Mouse (Mus musculus): ENCODE measurements around the gene Plxna2. TPM values are rescaled to one million over a fixed set of nuclear protein-coding genes. Genes with fewer than 3 reads are reported as not detected.
A peak's percentile ranks its signal among the peaks of the same experiment; 100 is the strongest.

Gene Plxna2
- polyA plus RNA-seq, 1 experiment from 2014 or later = 26.4 TPM

DNA sequence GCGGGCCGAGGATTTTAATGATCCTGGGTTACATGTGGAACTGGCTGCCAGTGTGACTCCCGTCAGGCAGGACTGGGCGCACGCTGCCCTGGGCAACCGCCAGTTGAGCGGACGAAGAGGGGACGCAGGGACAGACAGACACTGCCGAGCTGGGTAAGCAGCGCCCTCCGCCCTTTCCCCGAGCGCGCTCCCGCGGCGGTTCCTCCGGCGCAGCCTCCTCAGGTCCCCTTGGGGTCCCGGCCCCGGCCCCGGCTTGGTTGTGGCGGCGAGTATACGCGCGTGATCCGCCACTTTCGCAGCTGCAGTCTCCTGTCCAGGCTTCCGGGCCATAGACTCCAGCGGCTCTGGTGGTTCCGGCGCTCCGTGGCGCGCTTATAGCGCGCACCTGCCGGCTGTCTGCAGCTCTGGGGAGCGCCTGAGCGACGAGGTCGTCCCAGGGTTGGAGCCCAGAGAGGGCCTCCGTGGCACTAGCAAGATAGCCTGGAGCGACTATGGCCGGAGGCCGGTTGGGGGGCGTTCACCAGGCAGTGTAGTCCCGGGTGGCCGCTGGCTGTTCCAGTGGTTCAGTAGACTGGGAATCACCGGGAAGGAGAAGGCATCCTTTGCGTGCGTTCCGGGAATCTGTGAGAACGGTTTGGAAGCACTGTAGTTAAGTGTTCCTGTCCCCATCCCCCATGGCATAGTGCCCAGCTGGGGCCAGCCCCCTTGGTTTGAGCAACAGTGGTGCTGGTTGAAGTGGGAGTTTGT, 2.4 kb downstream of the Plxna2 start:
- WGBS = under 1% methylated on average over 56 of the region's 56 CpGs
- Histone ChIP-seq H3K9ac (ENCODE audit: low read length) (peak overlapping the region; percentile 86), H3K27ac (ENCODE audit: low read depth, low read length) (peak overlapping the region; percentile 77), H3K9me3 (ENCODE audit: control insufficient read depth, low read length) (no peaks in the 10 kb centered on the region), H3K4me2 (ENCODE audit: low read depth) (peak overlapping the region; percentile 74), H3K4me1 (ENCODE audit: control insufficient read depth, insufficient read depth, low read length) (peaks cover 35% of the 10 kb centered on the region), H3K27me3 (ENCODE audit: control insufficient read depth, insufficient read depth, low read length) (no peaks in the 10 kb centered on the region), H3K4me3 (ENCODE audit: low read depth, low read length) (peak overlapping the region; percentile 86), H3K36me3 (ENCODE audit: control insufficient read depth, insufficient read depth, low read length) (no peaks in the 10 kb centered on the region)
- DNase-seq (ENCODE audit: low spot score) (peak; percentile 56), ATAC-seq (ENCODE audit: insufficient read depth, low FRiP score, low TSS enrichment) (peak; percentile 49)

- peaks cover 45% of the 10 kb centered on the region for H3K4me1 ChIP-seq (ENCODE audit: control insufficient read depth, insufficient read depth, low read length)
- peak overlapping the region; percentile 74 for H3K4me2 ChIP-seq (ENCODE audit: low read depth)
- no peak for ATAC-seq (ENCODE audit: insufficient read depth, low FRiP score, low TSS enrichment)
- 28% methylated on average over 3 of the region's 3 CpGs for WGBS
- H3K9ac ChIP-seq (ENCODE audit: low read length) = peak overlapping the region; percentile 44; the same call in 1 of the 2 replicates
- DNase-seq (ENCODE audit: low spot score) = no peak
- H3K27me3 ChIP-seq (ENCODE audit: control insufficient read depth, insufficient read depth, low read length) = no peaks in the 10 kb centered on the region
- no peak overlapping the region for H3K27ac ChIP-seq (ENCODE audit: low read depth, low read length)
- no peaks in the 10 kb centered on the region for H3K36me3 ChIP-seq (ENCODE audit: control insufficient read depth, insufficient read depth, low read length)
- H3K9me3 ChIP-seq (ENCODE audit: control insufficient read depth, low read length) = no peaks in the 10 kb centered on the region
- H3K4me3 ChIP-seq (ENCODE audit: low read depth, low read length) = peak overlapping the region; percentile 86
Observed at GRCm38 (mm10) chr1:194622174-194622573, 4.2 kb downstream of the Plxna2 start.

DNA sequence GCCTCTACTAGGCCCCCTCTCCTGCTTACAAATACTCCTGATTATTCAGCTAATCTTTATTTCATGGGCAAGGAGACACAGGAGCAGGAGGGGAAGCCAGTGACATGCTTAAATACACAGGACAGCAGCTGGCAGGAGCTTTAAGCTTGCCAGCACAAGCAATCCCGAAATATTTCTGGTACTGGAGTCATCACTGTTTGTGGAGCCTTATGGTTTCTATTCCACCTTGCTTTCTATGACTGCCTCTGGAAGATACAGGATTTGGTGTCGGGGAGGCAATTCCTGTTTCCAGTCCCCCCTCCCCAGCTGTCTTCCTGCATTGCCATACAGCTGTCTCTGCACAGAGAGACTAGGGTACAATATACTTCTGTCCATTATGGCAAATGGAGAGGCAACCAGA, 4.7 kb downstream of the Plxna2 start:
- DNase-seq (ENCODE audit: low spot score) (peak; percentile 37), ATAC-seq (ENCODE audit: insufficient read depth, low FRiP score, low TSS enrichment) (no peak)
- peak overlapping the region; percentile 74 for H3K4me2 ChIP-seq (ENCODE audit: low read depth)
- H3K9ac ChIP-seq (ENCODE audit: low read length) = peak overlapping the region; percentile 44
- 0 out of 2 replicates have a peak overlapping the region, but pooled peaks have one; percentile 20 for H3K27ac ChIP-seq (ENCODE audit: low read depth, low read length)
- no peaks in the 10 kb centered on the region for H3K27me3 ChIP-seq (ENCODE audit: control insufficient read depth, insufficient read depth, low read length)
- H3K9me3 ChIP-seq (ENCODE audit: control insufficient read depth, low read length) = no peaks in the 10 kb centered on the region
- no peaks in the 10 kb centered on the region for H3K36me3 ChIP-seq (ENCODE audit: control insufficient read depth, insufficient read depth, low read length)
- peaks cover 50% of the 10 kb centered on the region for H3K4me1 ChIP-seq (ENCODE audit: control insufficient read depth, insufficient read depth, low read length)
- 49% methylated on average over 2 of the region's 2 CpGs for WGBS
- H3K4me3 ChIP-seq (ENCODE audit: low read depth, low read length) = peak overlapping the region; percentile 86

GRCm38 (mm10) chr1:194623641-194624040, 5.6 kb downstream of the Plxna2 start:
- 57% methylated on average over 3 of the region's 3 CpGs for WGBS
- Histone ChIP-seq H3K9me3 (ENCODE audit: control insufficient read depth, low read length) (no peaks in the 10 kb centered on the region), H3K4me1 (ENCODE audit: control insufficient read depth, insufficient read depth, low read length) (peaks cover 57% of the 10 kb centered on the region), H3K4me2 (ENCODE audit: low read depth) (peak overlapping the region; percentile 74), H3K9ac (ENCODE audit: low read length) (no peak overlapping the region), H3K27me3 (ENCODE audit: control insufficient read depth, insufficient read depth, low read length) (no peaks in the 10 kb centered on the region), H3K27ac (ENCODE audit: low read depth, low read length) (no peak overlapping the region), H3K36me3 (ENCODE audit: control insufficient read depth, insufficient read depth, low read length) (no peaks in the 10 kb centered on the region), H3K4me3 (ENCODE audit: low read depth, low read length) (peak overlapping the region; percentile 17)
- DNase-seq (ENCODE audit: low spot score) = no peak
- no peak for ATAC-seq (ENCODE audit: insufficient read depth, low FRiP score, low TSS enrichment)

DNA sequence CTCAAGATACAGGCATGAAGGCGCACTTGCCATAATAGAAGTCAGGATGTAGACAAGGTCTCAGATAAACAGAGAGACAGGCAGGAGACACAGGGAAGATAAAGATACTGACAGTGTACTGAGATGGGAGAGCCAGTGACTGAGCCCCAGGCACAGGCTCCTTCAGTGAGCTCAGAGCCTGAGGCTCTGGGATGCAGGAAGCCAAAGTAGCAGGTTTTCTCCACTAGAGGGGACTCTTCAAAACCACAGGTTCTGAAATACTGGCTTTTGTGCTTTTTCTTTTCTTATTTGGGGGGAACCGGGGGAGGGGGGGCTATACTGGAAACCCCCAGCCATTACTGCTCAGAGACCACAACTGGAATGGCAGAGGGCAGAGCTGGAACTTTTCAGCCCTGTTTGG, 6.4 kb downstream of the Plxna2 start:
- 63% methylated on average over 2 of the region's 2 CpGs for WGBS
- Histone ChIP-seq H3K36me3 (ENCODE audit: control insufficient read depth, insufficient read depth, low read length) (no peaks in the 10 kb centered on the region), H3K27ac (ENCODE audit: low read depth, low read length) (no peak overlapping the region), H3K4me3 (ENCODE audit: low read depth, low read length) (0 out of 2 replicates have a peak overlapping the region, but pooled peaks have one; percentile 17), H3K4me1 (ENCODE audit: control insufficient read depth, insufficient read depth, low read length) (peaks cover 63% of the 10 kb centered on the region), H3K27me3 (ENCODE audit: control insufficient read depth, insufficient read depth, low read length) (no peaks in the 10 kb centered on the region), H3K4me2 (ENCODE audit: low read depth) (peak overlapping the region; percentile 74), H3K9me3 (ENCODE audit: control insufficient read depth, low read length) (no peaks in the 10 kb centered on the region), H3K9ac (ENCODE audit: low read length) (no peak overlapping the region)
- ATAC-seq (ENCODE audit: insufficient read depth, low FRiP score, low TSS enrichment) = no peak
- DNase-seq (ENCODE audit: low spot score) = peak; percentile 37

DNA sequence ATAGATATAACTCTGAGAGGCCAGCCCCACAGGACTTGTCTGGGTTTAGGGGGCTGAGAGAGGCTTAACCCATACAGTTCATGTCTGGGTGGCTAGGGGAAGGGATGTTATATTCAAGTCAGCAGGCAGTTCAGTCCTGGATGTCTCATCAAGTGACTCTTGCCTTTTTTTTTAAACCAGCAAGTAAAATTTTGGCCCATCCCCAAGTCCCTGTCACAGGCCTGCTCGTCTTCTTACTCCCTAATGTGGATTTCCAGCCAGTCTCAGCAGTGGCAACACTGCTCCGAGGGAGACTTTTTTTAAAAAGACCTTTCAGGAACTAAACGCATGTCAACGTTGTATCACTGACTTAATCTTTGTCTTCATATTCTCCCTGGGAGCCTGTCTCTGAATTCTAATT, 7.0 kb downstream of the Plxna2 start:
- ATAC-seq (ENCODE audit: insufficient read depth, low FRiP score, low TSS enrichment) (no peak), DNase-seq (ENCODE audit: low spot score) (no peak)
- Histone ChIP-seq H3K4me3 (ENCODE audit: low read depth, low read length) (no peak overlapping the region), H3K27ac (ENCODE audit: low read depth, low read length) (no peak overlapping the region), H3K4me2 (ENCODE audit: low read depth) (peak overlapping the region; percentile 24; the same call in 1 of the 2 replicates), H3K27me3 (ENCODE audit: control insufficient read depth, insufficient read depth, low read length) (no peaks in the 10 kb centered on the region), H3K4me1 (ENCODE audit: control insufficient read depth, insufficient read depth, low read length) (peaks cover 69% of the 10 kb centered on the region), H3K9me3 (ENCODE audit: control insufficient read depth, low read length) (no peaks in the 10 kb centered on the region), H3K36me3 (ENCODE audit: control insufficient read depth, insufficient read depth, low read length) (no peaks in the 10 kb centered on the region), H3K9ac (ENCODE audit: low read length) (no peak overlapping the region)
- WGBS = 64% methylated on average over 4 of the region's 4 CpGs

- no peak for ATAC-seq (ENCODE audit: insufficient read depth, low FRiP score, low TSS enrichment)
- H3K27me3 ChIP-seq (ENCODE audit: control insufficient read depth, insufficient read depth, low read length) = no peaks in the 10 kb centered on the region
- H3K9ac ChIP-seq (ENCODE audit: low read length) = no peak overlapping the region
- no peaks in the 10 kb centered on the region for H3K36me3 ChIP-seq (ENCODE audit: control insufficient read depth, insufficient read depth, low read length)
- no peak overlapping the region for H3K27ac ChIP-seq (ENCODE audit: low read depth, low read length)
- DNase-seq (ENCODE audit: low spot score) = no peak
- H3K4me1 ChIP-seq (ENCODE audit: control insufficient read depth, insufficient read depth, low read length) = peaks cover 74% of the 10 kb centered on the region
- H3K4me3 ChIP-seq (ENCODE audit: low read depth, low read length) = no peak overlapping the region
- WGBS = 94% methylated on average over 2 of the region's 2 CpGs
- no peaks in the 10 kb centered on the region for H3K9me3 ChIP-seq (ENCODE audit: control insufficient read depth, low read length)
- no peak overlapping the region for H3K4me2 ChIP-seq (ENCODE audit: low read depth)
Observed at GRCm38 (mm10) chr1:194626109-194626508, 8.1 kb downstream of the Plxna2 start.

DNA sequence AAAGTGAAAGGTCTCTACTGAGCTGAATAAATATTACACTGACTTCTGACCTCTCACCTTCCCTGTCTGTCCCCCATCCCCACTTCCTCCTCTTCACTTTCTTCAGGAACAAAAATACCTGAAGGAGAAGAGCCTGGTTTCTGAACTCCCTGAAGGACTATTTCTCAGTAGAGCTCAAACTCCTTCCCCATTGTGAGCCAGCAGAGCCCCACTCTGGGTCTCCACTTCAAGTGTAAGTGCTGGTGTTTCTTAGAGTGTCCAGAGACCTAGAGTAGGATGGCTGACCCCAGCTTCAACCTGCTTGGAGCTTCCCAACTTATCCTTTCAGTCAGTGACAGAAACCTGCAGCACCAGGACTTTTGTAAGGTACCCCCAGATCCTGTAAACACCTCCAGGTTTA, 9.3 kb downstream of the Plxna2 start:
- no peaks in the 10 kb centered on the region for H3K36me3 ChIP-seq (ENCODE audit: control insufficient read depth, insufficient read depth, low read length)
- H3K9ac ChIP-seq (ENCODE audit: low read length) = no peak overlapping the region
- peaks cover 74% of the 10 kb centered on the region for H3K4me1 ChIP-seq (ENCODE audit: control insufficient read depth, insufficient read depth, low read length)
- ATAC-seq (ENCODE audit: insufficient read depth, low FRiP score, low TSS enrichment) (no peak), DNase-seq (ENCODE audit: low spot score) (no peak)
- H3K4me2 ChIP-seq (ENCODE audit: low read depth) = no peak overlapping the region
- H3K4me3 ChIP-seq (ENCODE audit: low read depth, low read length) = no peak overlapping the region
- no peaks in the 10 kb centered on the region for H3K9me3 ChIP-seq (ENCODE audit: control insufficient read depth, low read length)
- no peak overlapping the region for H3K27ac ChIP-seq (ENCODE audit: low read depth, low read length)
- H3K27me3 ChIP-seq (ENCODE audit: control insufficient read depth, insufficient read depth, low read length) = no peaks in the 10 kb centered on the region

DNA sequence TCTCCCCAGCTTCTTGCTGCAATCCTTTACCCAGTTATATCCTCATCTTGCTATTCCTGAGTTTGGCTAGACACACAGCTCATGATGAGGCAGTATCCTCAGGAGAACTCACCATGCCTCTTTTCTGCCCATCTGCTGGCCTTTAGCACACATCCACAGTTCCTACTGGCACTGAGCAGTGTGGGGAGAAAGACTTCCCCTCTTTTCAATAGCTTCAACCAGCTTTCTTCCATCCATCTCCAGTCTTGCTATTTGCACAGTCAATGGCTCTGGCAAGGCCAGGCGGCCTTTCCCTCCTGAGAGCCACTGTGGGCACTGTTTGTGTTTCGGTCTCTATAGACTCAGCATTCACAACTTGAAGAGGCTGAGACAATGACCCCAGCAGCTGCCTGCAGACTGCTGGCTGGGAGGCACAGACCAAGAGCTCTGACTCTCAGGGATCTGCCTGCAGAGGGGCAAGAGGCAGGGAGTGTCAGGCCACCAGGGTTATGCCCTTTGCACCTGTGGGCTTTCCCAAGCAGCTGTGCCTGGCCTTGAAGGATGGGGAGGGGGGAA, 11.2 kb downstream of the Plxna2 start:
- WGBS = 9% methylated on average over 2 of the region's 2 CpGs
- H3K4me1 ChIP-seq (ENCODE audit: control insufficient read depth, insufficient read depth, low read length) = peaks cover 61% of the 10 kb centered on the region
- peak; percentile 52 for DNase-seq (ENCODE audit: low spot score)
- ATAC-seq (ENCODE audit: insufficient read depth, low FRiP score, low TSS enrichment) = peak; percentile 70
- peak overlapping the region; percentile 51; the same call in 1 of the 2 replicates for H3K27ac ChIP-seq (ENCODE audit: low read depth, low read length)
- H3K4me3 ChIP-seq (ENCODE audit: low read depth, low read length) = no peak overlapping the region
- no peaks in the 10 kb centered on the region for H3K36me3 ChIP-seq (ENCODE audit: control insufficient read depth, insufficient read depth, low read length)
- H3K4me2 ChIP-seq (ENCODE audit: low read depth) = no peak overlapping the region
- no peaks in the 10 kb centered on the region for H3K9me3 ChIP-seq (ENCODE audit: control insufficient read depth, low read length)
- H3K9ac ChIP-seq (ENCODE audit: low read length) = no peak overlapping the region
- no peaks in the 10 kb centered on the region for H3K27me3 ChIP-seq (ENCODE audit: control insufficient read depth, insufficient read depth, low read length)
